Mouse (Mus musculus): Measurements from ENCODE around the gene Usp30. TPM values are rescaled to one million over a fixed set of nuclear protein-coding genes. Genes with fewer than 3 reads are reported as not detected.

The Usp30 gene
- total RNA-seq, 2 experiments from 2014 or later: 11.3 to 13.5 TPM

- intact Hi-C loops (cut with DNase I): no loop called here
- DNase-seq: no peak
Observed at GRCm38 (mm10) chr5:114119806-114120205, 54.5 kb downstream of the Usp30 start.

GRCm38 (mm10) chr5:114126008-114126407 lies 60.7 kb downstream of the Usp30 start:
- intact Hi-C loops (cut with DNase I): loop anchor here (5.0 kb wide), 1 partner anchor 274 kb away; no protein-coding TSS in a partner anchor

GRCm38 (mm10) chr5:114126499-114127244 lies 61.4 kb downstream of the Usp30 start:
- no peak for DNase-seq
- intact Hi-C loops (cut with DNase I): loop anchor here (5.0 kb wide), 1 partner anchor 274 kb away; no protein-coding TSS in a partner anchor

More at GRCm38 (mm10) chr5:114126008-114126407, 60.7 kb downstream of the Usp30 start:
- DNase-seq: no peak

GRCm38 (mm10) chr5:114127374-114128349 lies 62.4 kb downstream of the Usp30 start, which contains the start of gene Alkbh2:
TSS of gene Alkbh2 (minus strand) at chr5:114128218.
- intact Hi-C loops (cut with DNase I): loop anchor here (2.0 to 5.0 kb wide), 2 partner anchors 77 to 275 kb away; no protein-coding TSS in a partner anchor
- peak; percentile 87 to 88 for DNase-seq

GRCm38 (mm10) chr5:114129550-114130210 lies 64.4 kb downstream of the Usp30 start:
- intact Hi-C loops (cut with DNase I): loop anchor here (2.0 to 5.0 kb wide), 3 partner anchors 43 to 277 kb away; no protein-coding TSS in a partner anchor
- no peak for DNase-seq

GRCm38 (mm10) chr5:114130211-114130605 lies 64.9 kb downstream of the Usp30 start, which contains the start of gene Ung:
TSS of gene Ung (plus strand) at chr5:114130386.
- intact Hi-C loops (cut with DNase I): loop anchor here (5.0 kb wide), 1 partner anchor 42 kb away; no protein-coding TSS in a partner anchor
- DNase-seq: no peak

GRCm38 (mm10) chr5:114130698-114131520 lies 65.6 kb downstream of the Usp30 start:
- intact Hi-C loops (cut with DNase I): loop anchor here (5.0 kb wide), 1 partner anchor 41 kb away; no protein-coding TSS in a partner anchor
- peak; percentile 92 to 96 for DNase-seq

GRCm38 (mm10) chr5:114131521-114131840 lies 66.2 kb downstream of the Usp30 start:
- intact Hi-C loops (cut with DNase I): loop anchor here (5.0 kb wide), 1 partner anchor 41 kb away; no protein-coding TSS in a partner anchor
- DNase-seq: peak in 1 of 2 experiments; percentile 61

GRCm38 (mm10) chr5:114132841-114133240 lies 67.6 kb downstream of the Usp30 start:
- DNase-seq: no peak
- intact Hi-C loops (cut with DNase I): loop anchor here (5.0 kb wide), 1 partner anchor 39 kb away; no protein-coding TSS in a partner anchor

- intact Hi-C loops (cut with DNase I): loop anchor here (5.0 kb wide), 1 partner anchor 38 kb away; no protein-coding TSS in a partner anchor
- peak; percentile 64 for DNase-seq
Observed at GRCm38 (mm10) chr5:114134091-114134534, 68.9 kb downstream of the Usp30 start.

- intact Hi-C loops (cut with DNase I): no loop called here
- DNase-seq: no peak
Observed at GRCm38 (mm10) chr5:114135516-114135915, 70.3 kb downstream of the Usp30 start.

GRCm38 (mm10) chr5:114137481-114138276 lies 72.4 kb downstream of the Usp30 start:
- DNase-seq: no peak
- intact Hi-C loops (cut with DNase I): no loop called here

- intact Hi-C loops (cut with DNase I): no loop called here
- peak; percentile 40 to 44 for DNase-seq
Observed at GRCm38 (mm10) chr5:114138277-114139164, 73.3 kb downstream of the Usp30 start.

- DNase-seq: peak; percentile 84 to 86
- intact Hi-C loops (cut with DNase I): no loop called here
Observed at GRCm38 (mm10) chr5:114139175-114139574, 73.9 kb downstream of the Usp30 start.

- DNase-seq: peak; percentile 44 to 55
- intact Hi-C loops (cut with DNase I): no loop called here
Observed at GRCm38 (mm10) chr5:114146028-114146888, 81.0 kb downstream of the Usp30 start, which contains the start of gene Acacb. TSS of gene Acacb (plus strand) at chr5:114146535.

Measured in heart, postnatal 36 days (tissue).